Mouse (Mus musculus): ENCODE measurements around the gene D10Jhu81e.

GRCm38 (mm10) chr10:78192933-78193332, 23.4 kb upstream of the D10Jhu81e start:
- TF ChIP-seq ETS1 (IDR thresholded peaks at IDR 0.05; ENCODE audit: low read depth, low read length): no peak
- no peak for TF ChIP-seq EP300 (IDR thresholded peaks at IDR 0.05; ENCODE audit: low read depth in 1 of 2, low read length in 2 of 2)
- no peak for TF ChIP-seq CTCF (IDR thresholded peaks at IDR 0.05 in 2 of 3, conservative IDR thresholded peaks at IDR 0.05 in 1 of 3; ENCODE audit: control insufficient read depth in 1 of 3, insufficient read depth in 1 of 3, low read depth in 2 of 3, low read length in 3 of 3, poor library complexity in 1 of 3, severe bottlenecking in 1 of 3)
- no peak for TF ChIP-seq POLR2A (IDR thresholded peaks at IDR 0.05; ENCODE audit: control insufficient read depth in 1 of 2, insufficient read depth in 1 of 2, low read depth in 1 of 2, low read length in 2 of 2, poor library complexity in 1 of 2)
- TF ChIP-seq TCF12 (IDR thresholded peaks at IDR 0.05; ENCODE audit: low read depth, low read length): no peak
- no peak for TF ChIP-seq SMC3 (IDR thresholded peaks at IDR 0.05; ENCODE audit: low read depth, low read length)
- no peak for TF ChIP-seq POLR2AphosphoS2 (IDR thresholded peaks at IDR 0.05; ENCODE audit: low read length)
- TF ChIP-seq RAD21 (IDR thresholded peaks at IDR 0.05; ENCODE audit: low read depth, low read length): no peak
- TF ChIP-seq RCOR1 (IDR thresholded peaks at IDR 0.05; ENCODE audit: low read depth, low read length): no peak
